Mouse (Mus musculus): ENCODE measurements at regions not wholly inside any gene's neighbourhood (a gene's known extent, or its start where the extent isn't known, plus 50 kb on each side); places are given as distances from the start of the nearest gene placed in this dataset.
A peak's percentile ranks its signal among the peaks of the same experiment; 100 is the strongest.
"Not testable (repeated sequence)": the region's sequence is repeated elsewhere in the genome, so short reads cannot be mapped to it uniquely, and the experiment has no call there.

DNA sequence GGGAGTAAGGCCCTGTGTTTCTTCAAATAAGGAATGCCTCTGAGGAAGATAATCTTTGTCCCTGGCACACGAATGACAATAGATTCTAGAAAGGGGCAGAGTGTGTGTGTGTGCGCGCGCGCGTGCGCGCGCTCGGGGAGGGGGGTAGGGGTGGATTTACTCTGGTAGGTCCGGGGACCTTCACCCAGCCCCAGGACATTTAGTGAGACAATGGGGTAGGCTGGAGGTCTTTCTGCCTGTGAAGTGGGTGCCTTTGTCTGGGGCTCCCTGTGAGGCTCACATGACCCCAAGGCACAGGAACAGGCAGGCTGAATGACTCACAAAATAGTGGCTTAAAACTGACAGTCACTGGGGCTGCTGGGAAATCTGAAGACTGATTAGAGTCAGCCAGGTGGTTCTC, 139.1 kb upstream of the Bcor start:
- H3K4me2 ChIP-seq (replicated peaks; ENCODE audit: low read depth, low read length) = no peak overlapping the region
- ATAC-seq (no peak), DNase-seq (ENCODE audit: low spot score) (no peak)
- no peak overlapping the region for H3K4me3 ChIP-seq (ENCODE audit: low read depth, low read length)
- H3K9ac ChIP-seq (replicated peaks; ENCODE audit: low read depth) = no peak overlapping the region
- H3K36me3 ChIP-seq (ENCODE audit: insufficient read depth, low read length) = no peaks in the 10 kb centered on the region
- no peaks in the 10 kb centered on the region for H3K9me3 ChIP-seq (ENCODE audit: low read length)
- H3K4me1 ChIP-seq (ENCODE audit: insufficient read depth, low read depth, low read length) = no peaks in the 10 kb centered on the region
- H3K27ac ChIP-seq (ENCODE audit: low read length) = no peak overlapping the region
- TF ChIP-seq EP300 (IDR thresholded peaks at IDR 0.05) (no peak), CTCF (IDR thresholded peaks at IDR 0.05) (no peak)
- no peaks in the 10 kb centered on the region for H3K27me3 ChIP-seq (replicated peaks; ENCODE audit: insufficient read depth, low read length)
- WGBS = 93% methylated on average over 11 of the region's 11 CpGs

DNA sequence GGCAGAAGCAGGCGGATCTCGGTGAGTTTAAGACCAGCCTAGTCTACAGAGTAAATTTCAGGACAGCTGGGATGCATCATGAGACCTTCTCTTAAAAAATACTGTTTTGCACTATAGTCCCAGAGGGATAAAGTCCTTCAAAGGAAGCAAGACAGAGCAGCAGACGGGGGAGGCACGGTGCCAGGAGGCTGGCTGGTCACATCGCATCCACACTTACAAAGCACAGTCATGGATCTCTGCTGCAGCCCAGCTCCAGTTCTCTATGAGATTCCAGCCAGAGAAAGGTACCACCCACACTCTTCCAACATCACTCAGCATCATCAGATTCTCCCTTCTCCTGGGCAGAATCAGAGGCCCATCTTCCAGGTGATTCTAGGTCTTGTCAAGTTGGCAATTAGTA, 144.5 kb upstream of the Bcor start:
- ATAC-seq (no peak), DNase-seq (ENCODE audit: low spot score) (no peak)
- no peaks in the 10 kb centered on the region for H3K9me3 ChIP-seq (ENCODE audit: low read length)

DNA sequence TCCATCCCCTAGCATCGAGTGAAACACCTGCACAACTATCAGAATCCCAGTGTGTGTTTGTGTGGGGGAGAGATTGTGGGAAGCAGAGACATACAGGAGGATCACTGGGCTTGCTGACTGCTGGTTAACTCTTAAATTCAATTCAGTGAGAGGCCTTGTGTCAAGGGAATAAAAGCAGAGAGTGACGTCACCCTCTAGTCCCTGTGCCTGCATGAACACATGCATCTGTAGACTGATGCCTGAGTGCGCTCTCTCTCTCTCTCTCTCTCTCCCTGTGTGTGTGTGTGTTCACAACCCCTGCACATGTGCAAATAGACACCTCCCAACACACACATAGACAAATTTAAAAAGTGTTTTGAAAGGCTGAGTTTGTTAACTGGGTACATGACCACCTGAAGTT, 146.8 kb upstream of the Bcor start:
- no peak overlapping the region for H3K9ac ChIP-seq (replicated peaks; ENCODE audit: low read depth)
- TF ChIP-seq CTCF (IDR thresholded peaks at IDR 0.05) (no peak), EP300 (IDR thresholded peaks at IDR 0.05) (no peak)
- no peaks in the 10 kb centered on the region for H3K27me3 ChIP-seq (replicated peaks; ENCODE audit: insufficient read depth, low read length)
- no peak overlapping the region for H3K4me3 ChIP-seq (ENCODE audit: low read depth, low read length)
- H3K27ac ChIP-seq (ENCODE audit: low read length) = no peak overlapping the region
- H3K36me3 ChIP-seq (ENCODE audit: insufficient read depth, low read length) = no peaks in the 10 kb centered on the region
- ATAC-seq (no peak), DNase-seq (ENCODE audit: low spot score) (no peak)
- H3K9me3 ChIP-seq (ENCODE audit: low read length) = no peaks in the 10 kb centered on the region
- H3K4me2 ChIP-seq (replicated peaks; ENCODE audit: low read depth, low read length) = no peak overlapping the region
- H3K4me1 ChIP-seq (ENCODE audit: insufficient read depth, low read depth, low read length) = no peaks in the 10 kb centered on the region
- WGBS = 66% methylated on average over 3 of the region's 3 CpGs

More for the DNA sequence above, 144.5 kb upstream of the Bcor start:
- Histone ChIP-seq H3K4me2 (replicated peaks; ENCODE audit: low read depth, low read length) (no peak overlapping the region), H3K27ac (ENCODE audit: low read length) (no peak overlapping the region), H3K27me3 (replicated peaks; ENCODE audit: insufficient read depth, low read length) (no peaks in the 10 kb centered on the region), H3K4me1 (ENCODE audit: insufficient read depth, low read depth, low read length) (no peaks in the 10 kb centered on the region), H3K36me3 (ENCODE audit: insufficient read depth, low read length) (no peaks in the 10 kb centered on the region), H3K9ac (replicated peaks; ENCODE audit: low read depth) (no peak overlapping the region), H3K4me3 (ENCODE audit: low read depth, low read length) (no peak overlapping the region)
- 66% methylated on average over 5 of the region's 5 CpGs for WGBS
- no peak for TF ChIP-seq CTCF (IDR thresholded peaks at IDR 0.05)
- no peak for TF ChIP-seq EP300 (IDR thresholded peaks at IDR 0.05)

- peak; percentile 25 for DNase-seq (ENCODE audit: low spot score)
- peak; percentile 40; the same call in 1 of the 2 replicates for ATAC-seq
- no peak overlapping the region for H3K4me3 ChIP-seq (ENCODE audit: low read depth, low read length)
- H3K4me1 ChIP-seq (ENCODE audit: insufficient read depth, low read depth, low read length) = no peaks in the 10 kb centered on the region
- no peaks in the 10 kb centered on the region for H3K36me3 ChIP-seq (ENCODE audit: insufficient read depth, low read length)
- H3K4me2 ChIP-seq (replicated peaks; ENCODE audit: low read depth, low read length) = no peak overlapping the region
- TF ChIP-seq CTCF (IDR thresholded peaks at IDR 0.05) = no peak
- TF ChIP-seq EP300 (IDR thresholded peaks at IDR 0.05) = 0 out of 2 replicates have a peak, but pooled peaks have one; percentile 15
- 35% methylated on average over 5 of the region's 5 CpGs for WGBS
- no peaks in the 10 kb centered on the region for H3K9me3 ChIP-seq (ENCODE audit: low read length)
- H3K9ac ChIP-seq (replicated peaks; ENCODE audit: low read depth) = no peak overlapping the region
- no peak overlapping the region for H3K27ac ChIP-seq (ENCODE audit: low read length)
- no peaks in the 10 kb centered on the region for H3K27me3 ChIP-seq (replicated peaks; ENCODE audit: insufficient read depth, low read length)
These were observed 152.4 kb upstream of the Bcor start for GRCm38 (mm10) chrX:12312534-12312933.

DNA sequence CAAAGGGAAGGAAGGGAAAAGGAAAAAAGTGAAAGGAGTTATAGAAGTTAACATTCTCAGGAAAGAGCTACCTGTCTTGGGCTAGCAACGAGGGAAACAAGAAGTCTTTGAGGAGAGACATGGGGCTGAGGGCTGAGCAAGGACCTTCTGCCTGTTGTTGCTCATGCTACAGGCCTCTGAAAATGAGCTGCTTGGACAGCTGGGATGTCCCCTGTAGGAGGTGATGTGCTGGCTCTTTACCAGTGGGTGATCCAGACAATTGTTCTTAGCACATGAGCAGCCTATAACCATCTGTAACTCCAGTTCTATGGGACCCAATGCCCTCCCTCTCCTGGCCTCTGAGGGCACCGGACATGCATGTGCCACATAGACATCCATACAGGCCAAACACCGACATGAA, 155.5 kb upstream of the Bcor start:
- H3K9me3 ChIP-seq (ENCODE audit: low read length) = no peaks in the 10 kb centered on the region
- H3K36me3 ChIP-seq (ENCODE audit: insufficient read depth, low read length) = no peaks in the 10 kb centered on the region
- 74% methylated on average over 2 of the region's 3 CpGs for WGBS
- no peak overlapping the region for H3K9ac ChIP-seq (replicated peaks; ENCODE audit: low read depth)
- ATAC-seq (no peak), DNase-seq (ENCODE audit: low spot score) (no peak)
- TF ChIP-seq EP300 (IDR thresholded peaks at IDR 0.05) (no peak), CTCF (IDR thresholded peaks at IDR 0.05) (no peak)
- H3K27me3 ChIP-seq (replicated peaks; ENCODE audit: insufficient read depth, low read length) = no peaks in the 10 kb centered on the region
- H3K4me2 ChIP-seq (replicated peaks; ENCODE audit: low read depth, low read length) = no peak overlapping the region
- H3K27ac ChIP-seq (ENCODE audit: low read length) = no peak overlapping the region
- H3K4me1 ChIP-seq (ENCODE audit: insufficient read depth, low read depth, low read length) = no peaks in the 10 kb centered on the region
- H3K4me3 ChIP-seq (ENCODE audit: low read depth, low read length) = no peak overlapping the region

- H3K4me1 ChIP-seq (ENCODE audit: insufficient read depth, low read depth, low read length); ATAC-seq; H3K4me2 ChIP-seq (replicated peaks; ENCODE audit: low read depth, low read length); H3K9ac ChIP-seq (replicated peaks; ENCODE audit: low read depth); H3K27ac ChIP-seq (ENCODE audit: low read length); DNase-seq (ENCODE audit: low spot score); H3K9me3 ChIP-seq (ENCODE audit: low read length); H3K36me3 ChIP-seq (ENCODE audit: insufficient read depth, low read length); H3K27me3 ChIP-seq (replicated peaks; ENCODE audit: insufficient read depth, low read length); H3K4me3 ChIP-seq (ENCODE audit: low read depth, low read length): not testable (repeated sequence)
- 82% methylated on average over 2 of the region's 2 CpGs for WGBS
These were observed 157.3 kb upstream of the Bcor start for GRCm38 (mm10) chrX:12317488-12317887.
